Mouse (Mus musculus) heart, embryonic 10.5 days (tissue): ENCODE data around the gene Golt1a. TPM values are rescaled to one million over a fixed set of nuclear protein-coding genes. Genes with fewer than 3 reads are reported as not detected.

Experiments used
- DNase-seq: peaks from one replicate; pipeline ENCODE4 v3.0.0-alpha.2; 2017; ENCODE audit warnings: low spot score
- H3K27ac ChIP-seq: fragments of 300-500 bp; sonication (generic); 2 replicates; pipeline ENCODE4 v1.5.1; 2016; ENCODE audit warnings: mild to moderate bottlenecking
- H3K27me3 ChIP-seq: fragments of 300-500 bp; sonication (generic); 2 replicates; pipeline ENCODE4 v1.6.1; 2016; ENCODE audit warnings: mild to moderate bottlenecking; ENCODE audit not compliant: poor library complexity, insufficient read depth, severe bottlenecking
- H3K36me3 ChIP-seq: fragments of 300-500 bp; sonication (generic); 2 replicates; pipeline ENCODE4 v1.6.1; 2016; ENCODE audit warnings: mild to moderate bottlenecking, moderate library complexity
- H3K4me1 ChIP-seq: fragments of 300-500 bp; sonication (generic); 2 replicates; pipeline ENCODE4 v1.6.1; 2016; ENCODE audit warnings: mild to moderate bottlenecking
- H3K4me3 ChIP-seq: fragments of 300-500 bp; sonication (generic); 2 replicates; pipeline ENCODE4 v1.5.1; 2016; ENCODE audit warnings: mild to moderate bottlenecking, moderate library complexity
- H3K9me3 ChIP-seq: fragments of 300-500 bp; sonication (generic); 2 replicates; pipeline ENCODE4 v1.6.1; 2016; ENCODE audit warnings: mild to moderate bottlenecking, moderate library complexity
- WGBS: fragments of 180-500 bp; shearing (Covaris S2); methylation state at CpG from one replicate; pipeline ENCODE4 v1.1.7; 2016; 5-methylcytosine and 5-hydroxymethylcytosine counted together
- polyA plus RNA-seq: library from polyadenylated mRNA; unstranded; fragments of >200 nt; fragmentation: Nextera tagmentation; extraction: Ambion mirVana; gene quantifications from 2 replicates; pipeline ENCODE4 v1.2.1, GENCODE M21; 2016

Gene Golt1a
- polyA plus RNA-seq, 1 experiment from 2014 or later = 1.7 TPM

DNA sequence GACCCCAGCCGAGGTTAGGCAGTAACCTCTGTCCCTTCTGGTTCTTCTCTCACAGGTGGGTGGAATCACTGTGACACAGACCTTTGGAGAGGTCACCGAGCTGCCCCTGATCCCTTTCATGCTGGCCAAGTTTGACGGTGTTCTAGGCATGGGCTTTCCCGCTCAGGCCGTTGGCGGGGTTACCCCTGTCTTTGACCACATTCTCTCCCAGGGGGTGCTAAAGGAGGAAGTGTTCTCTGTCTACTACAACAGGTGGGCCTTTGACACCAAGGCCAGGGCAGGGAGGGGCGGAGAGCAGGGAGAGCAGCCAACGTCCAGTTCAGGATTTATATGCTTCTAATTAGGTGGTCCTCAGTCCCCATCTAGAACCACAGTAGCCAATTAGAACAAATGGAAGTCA, 46.7 kb downstream of the Golt1a start:
- Histone ChIP-seq H3K27me3 (peaks cover 76% of the 10 kb centered on the region), H3K4me3 (no peak overlapping the region)
- WGBS = 62% methylated on average over 8 of the region's 8 CpGs

DNA sequence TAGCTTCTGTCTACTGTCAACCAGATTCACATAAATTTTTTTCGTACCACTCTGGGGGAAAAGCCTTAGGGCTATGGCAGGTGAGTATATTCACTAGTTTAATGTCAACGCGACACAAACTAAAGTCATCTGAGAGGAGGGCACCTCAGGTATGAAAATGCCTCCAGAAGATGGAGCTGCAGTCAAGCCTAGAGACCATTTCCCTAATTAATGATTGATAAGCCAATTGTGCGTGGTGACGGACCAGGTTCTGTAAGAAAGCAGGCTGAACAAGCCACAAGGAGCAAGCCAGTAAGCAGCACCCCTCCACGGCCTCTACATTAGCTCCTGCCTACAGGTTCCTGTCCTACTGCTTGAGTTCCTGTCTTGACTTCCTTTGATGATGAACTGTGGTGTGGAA, 51.4 kb downstream of the Golt1a start:
- no peak for DNase-seq
- Histone ChIP-seq H3K4me3 (no peak overlapping the region), H3K9me3 (no peaks in the 10 kb centered on the region), H3K27ac (no peak overlapping the region), H3K36me3 (no peaks in the 10 kb centered on the region), H3K27me3 (peaks cover 80% of the 10 kb centered on the region), H3K4me1 (peaks cover 39% of the 10 kb centered on the region)
- WGBS = 88% methylated on average over 6 of the region's 6 CpGs

More for the DNA sequence above, 46.7 kb downstream of the Golt1a start:
- Histone ChIP-seq H3K9me3 (no peaks in the 10 kb centered on the region), H3K4me1 (peaks cover 22% of the 10 kb centered on the region), H3K27ac (no peak overlapping the region), H3K36me3 (no peaks in the 10 kb centered on the region)
- no peak for DNase-seq

DNA sequence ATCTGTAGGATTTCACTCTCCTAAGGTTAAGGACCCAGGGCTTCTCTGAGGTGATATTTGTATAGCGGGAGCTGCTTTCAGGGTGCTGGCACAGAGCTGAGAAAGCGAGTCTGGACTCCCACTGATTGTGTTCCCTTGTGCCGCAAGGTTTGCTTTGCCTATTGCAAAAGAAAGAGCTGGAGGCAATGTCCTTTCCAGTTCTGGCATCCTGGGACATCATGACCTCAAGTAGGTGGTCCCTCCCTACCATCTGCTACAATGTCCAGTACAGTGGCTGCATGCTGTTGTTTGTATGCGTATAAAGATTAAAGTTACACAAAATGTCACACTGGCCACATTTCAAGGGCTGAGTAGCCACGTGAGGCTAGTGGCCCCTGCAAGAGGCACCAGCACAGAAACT, 52.5 kb downstream of the Golt1a start:
- peaks cover 84% of the 10 kb centered on the region for H3K27me3 ChIP-seq

DNA sequence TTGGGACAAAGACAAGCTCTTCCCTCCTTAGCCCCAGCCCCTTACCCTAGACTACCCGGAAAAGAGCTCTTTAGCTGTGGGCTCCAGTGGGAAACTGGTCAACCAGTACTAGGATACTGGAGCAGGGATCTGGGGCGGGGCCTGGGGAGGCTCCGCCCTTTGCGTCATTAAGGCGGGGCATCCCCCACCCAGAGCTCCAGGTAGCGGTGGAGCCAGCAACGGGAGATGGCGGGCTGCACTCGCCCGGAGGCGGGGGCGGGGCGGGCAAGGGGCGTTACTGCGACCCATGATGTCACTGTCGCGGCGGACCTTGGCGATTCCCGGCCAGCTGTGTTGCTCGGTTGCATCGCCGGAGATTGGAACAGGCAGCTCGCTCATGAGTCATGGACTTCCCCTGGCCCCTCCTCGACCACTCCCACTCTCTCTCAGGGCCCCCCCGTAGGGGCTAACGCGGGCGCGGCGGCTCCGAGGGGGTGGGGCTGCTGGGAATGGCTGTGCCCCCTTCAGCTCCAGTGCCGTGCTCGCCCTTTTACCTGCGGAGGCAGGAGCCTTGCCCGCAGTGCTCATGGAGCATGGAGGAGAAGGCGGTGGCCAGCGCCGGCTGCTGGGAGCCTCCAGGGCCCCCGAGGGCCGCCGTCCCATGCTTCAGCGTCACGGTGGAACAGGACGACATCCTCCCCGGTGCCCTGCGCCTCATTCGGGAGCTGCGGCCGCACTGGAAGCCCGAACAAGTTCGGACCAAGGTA, 53.8 kb downstream of the Golt1a start, which contains the start of gene Etnk2:
Etnk2 (plus strand) TSS at position 297 of the 746 bp plus-strand sequence.
- Histone ChIP-seq H3K36me3 (no peaks in the 10 kb centered on the region), H3K9me3 (no peaks in the 10 kb centered on the region), H3K27me3 (peaks cover 71% of the 10 kb centered on the region), H3K4me3 (peak within 1 kb of the TSS; percentile 77), H3K4me1 (peaks cover 50% of the 10 kb centered on the region), H3K27ac (peak within 1 kb of the TSS; percentile 78)
- under 1% methylated on average over 52 of the region's 52 CpGs for WGBS
- DNase-seq = peak; percentile 93

More for the DNA sequence above, 52.5 kb downstream of the Golt1a start:
- no peak overlapping the region for H3K27ac ChIP-seq
- peaks cover 37% of the 10 kb centered on the region for H3K4me1 ChIP-seq
- no peaks in the 10 kb centered on the region for H3K36me3 ChIP-seq
- 85% methylated on average over 5 of the region's 5 CpGs for WGBS
- DNase-seq = no peak
- no peaks in the 10 kb centered on the region for H3K9me3 ChIP-seq
- no peak overlapping the region for H3K4me3 ChIP-seq

DNA sequence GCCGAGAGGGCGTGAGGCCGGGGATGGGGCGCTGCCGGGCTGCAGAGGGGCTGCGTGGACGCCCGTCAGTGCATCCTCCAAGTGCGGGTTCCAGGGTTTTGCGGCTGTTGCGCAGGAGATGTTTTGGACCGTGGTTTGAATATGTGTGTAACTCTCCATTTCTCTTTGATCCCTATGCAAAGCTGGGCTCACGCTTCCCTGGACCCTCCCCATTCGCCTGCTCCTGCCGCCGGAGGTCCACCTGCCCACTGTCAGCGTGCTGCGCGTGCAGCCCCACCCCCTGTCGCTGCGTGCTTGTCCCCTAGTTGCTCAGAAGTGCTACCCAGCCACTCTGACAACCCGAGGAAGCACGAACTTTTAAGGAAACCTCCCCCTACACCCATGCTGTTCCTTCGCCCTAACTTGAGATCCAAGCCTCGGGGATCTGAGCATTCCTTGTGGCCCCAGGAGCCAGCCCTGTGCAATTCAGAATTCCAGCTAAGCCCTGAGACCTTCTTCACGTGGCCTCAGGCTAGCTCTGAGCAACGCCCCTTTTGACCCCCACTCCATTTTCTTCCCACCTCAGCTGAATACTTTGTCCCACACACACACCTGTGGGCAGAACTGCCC, 54.5 kb downstream of the Golt1a start:
- Histone ChIP-seq H3K27me3 (peaks cover 64% of the 10 kb centered on the region), H3K4me3 (peak overlapping the region; percentile 77), H3K36me3 (no peaks in the 10 kb centered on the region), H3K4me1 (peaks cover 53% of the 10 kb centered on the region), H3K9me3 (no peaks in the 10 kb centered on the region), H3K27ac (peak overlapping the region; percentile 78)
- no peak for DNase-seq
- 2% methylated on average over 27 of the region's 27 CpGs for WGBS

DNA sequence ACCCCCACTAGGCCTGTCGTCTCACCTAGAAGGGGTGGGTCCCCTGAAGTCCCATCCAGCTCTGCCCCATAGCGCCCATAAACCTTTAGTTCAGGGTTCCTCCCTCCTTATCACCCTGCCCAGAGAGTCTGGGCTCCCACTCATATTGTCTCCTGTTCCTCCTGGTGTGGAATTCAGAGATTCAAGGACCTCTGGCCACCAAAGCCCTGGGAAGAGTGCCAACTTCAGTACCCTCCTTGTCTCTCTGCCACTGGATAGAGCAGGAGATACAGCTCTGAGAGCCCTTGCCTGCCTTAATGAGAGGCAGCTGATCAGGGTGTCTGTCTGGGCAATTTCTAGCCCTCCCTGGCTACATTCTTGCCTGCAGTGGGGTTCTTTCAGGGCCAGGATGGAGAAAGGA, 55.3 kb downstream of the Golt1a start:
- Histone ChIP-seq H3K27ac (no peak overlapping the region), H3K9me3 (no peaks in the 10 kb centered on the region), H3K36me3 (no peaks in the 10 kb centered on the region), H3K4me1 (peaks cover 53% of the 10 kb centered on the region), H3K27me3 (peaks cover 60% of the 10 kb centered on the region), H3K4me3 (no peak overlapping the region)
- 36% methylated on average over 2 of the region's 2 CpGs for WGBS
- DNase-seq = no peak

DNA sequence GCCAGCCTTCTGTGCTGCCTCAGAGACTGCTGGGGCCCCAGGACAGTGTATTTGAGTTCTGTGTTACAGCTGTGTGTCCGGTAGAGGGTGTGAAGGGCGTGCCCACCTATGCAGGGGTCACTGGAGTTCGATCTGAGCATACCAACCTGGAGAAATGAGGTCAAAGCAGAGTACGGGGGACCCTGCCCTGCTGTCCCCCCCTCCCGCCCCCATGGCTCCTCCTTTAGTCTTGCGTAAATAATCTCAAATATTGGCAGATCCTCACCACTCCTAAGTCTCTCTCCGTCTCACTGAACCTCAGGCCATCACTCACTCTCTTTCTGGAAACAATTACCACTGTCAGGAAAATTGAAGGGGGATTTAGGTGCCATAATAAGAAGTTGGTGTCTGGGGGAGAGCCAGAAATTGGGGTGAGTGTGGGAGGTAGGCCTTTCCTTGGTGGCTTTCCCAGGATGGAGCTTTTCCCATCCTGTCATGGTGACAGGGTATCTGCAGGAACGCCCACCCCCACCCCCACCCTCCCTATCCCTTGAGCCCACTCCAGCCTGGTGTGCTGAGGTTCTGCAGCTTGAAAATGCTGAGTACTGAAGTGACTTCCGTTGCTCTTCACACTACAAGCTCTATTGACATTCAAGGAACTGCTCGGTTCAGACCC, 57.5 kb downstream of the Golt1a start:
- H3K4me3 ChIP-seq = peak overlapping the region; percentile 20
- H3K36me3 ChIP-seq = no peaks in the 10 kb centered on the region
- no peak for DNase-seq
- peak overlapping the region; percentile 32; the same call in 1 of the 2 replicates for H3K27ac ChIP-seq
- WGBS = 45% methylated on average over 10 of the region's 10 CpGs
- no peaks in the 10 kb centered on the region for H3K9me3 ChIP-seq
- H3K27me3 ChIP-seq = peaks cover 72% of the 10 kb centered on the region
- H3K4me1 ChIP-seq = peaks cover 58% of the 10 kb centered on the region

DNA sequence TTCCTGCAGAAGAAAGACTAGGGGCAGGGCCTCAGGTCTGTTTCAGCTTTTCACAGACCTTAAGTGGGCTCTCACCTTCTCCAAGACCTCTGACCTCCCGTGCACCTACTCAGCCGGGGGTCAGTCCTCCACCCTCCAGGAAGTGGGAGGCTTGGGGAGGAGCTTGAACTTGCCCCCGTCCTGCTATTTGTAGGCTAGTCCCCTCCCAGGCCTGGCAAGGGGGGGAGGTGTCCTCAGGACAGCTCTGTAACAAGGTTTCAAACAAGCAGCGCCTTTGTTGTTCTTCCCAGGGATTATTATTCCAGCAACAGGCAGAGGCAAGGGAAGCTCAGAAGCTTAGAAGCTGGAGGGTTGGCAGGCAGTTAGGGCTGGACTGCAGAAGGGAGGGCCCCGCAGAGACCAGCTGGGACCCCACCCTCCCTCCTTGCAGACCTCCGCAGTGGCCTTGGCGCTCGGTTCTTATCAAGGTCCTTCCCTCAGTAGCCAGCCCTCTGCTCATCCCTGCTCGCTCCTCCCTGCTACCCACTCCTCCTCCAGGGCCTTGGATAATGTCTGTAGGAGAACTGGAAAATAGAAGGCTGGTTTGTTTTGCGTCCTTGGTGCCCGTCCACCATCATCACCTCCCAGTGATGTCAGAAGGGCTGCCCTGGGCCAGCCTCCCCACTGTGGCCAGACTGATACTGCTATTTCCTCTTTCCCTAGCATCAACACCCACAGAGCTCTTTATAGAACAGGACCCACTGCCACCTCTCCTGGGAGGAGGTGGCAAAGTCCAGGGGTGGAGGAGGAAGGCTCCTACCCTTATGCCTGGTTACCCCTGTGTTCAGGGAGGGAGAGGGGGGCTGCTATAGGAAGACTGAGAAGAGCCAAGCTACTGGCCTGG, 58.2 kb downstream of the Golt1a start:
- peak overlapping the region; percentile 20 for H3K4me3 ChIP-seq
- H3K36me3 ChIP-seq = no peaks in the 10 kb centered on the region
- H3K4me1 ChIP-seq = peaks cover 64% of the 10 kb centered on the region
- 2% methylated on average over 10 of the region's 11 CpGs for WGBS
- no peaks in the 10 kb centered on the region for H3K9me3 ChIP-seq
- peak overlapping the region; percentile 32 for H3K27ac ChIP-seq
- no peak for DNase-seq
- H3K27me3 ChIP-seq = peaks cover 69% of the 10 kb centered on the region

DNA sequence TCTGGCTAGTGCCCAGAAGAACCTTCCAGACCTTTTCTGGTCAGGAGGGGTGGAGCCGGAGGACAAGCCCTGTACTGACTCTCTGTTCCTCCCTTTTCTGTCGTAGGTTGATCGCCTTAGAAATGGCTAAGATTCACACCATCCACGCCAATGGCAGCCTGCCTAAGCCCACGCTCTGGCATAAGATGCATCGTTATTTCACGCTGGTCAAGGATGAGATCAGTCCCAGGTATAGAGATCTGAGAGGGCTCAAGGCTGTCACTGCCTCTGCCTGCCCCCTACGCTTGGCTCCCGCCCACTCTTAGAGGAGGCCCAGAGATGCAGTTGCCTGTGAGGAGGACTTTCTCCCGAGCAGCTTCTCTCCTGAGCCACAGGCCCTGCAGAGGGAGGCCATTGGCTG, 59.0 kb downstream of the Golt1a start:
- Histone ChIP-seq H3K27me3 (peaks cover 62% of the 10 kb centered on the region), H3K27ac (no peak overlapping the region), H3K4me1 (peaks cover 56% of the 10 kb centered on the region), H3K4me3 (no peak overlapping the region), H3K36me3 (no peaks in the 10 kb centered on the region), H3K9me3 (no peaks in the 10 kb centered on the region)
- DNase-seq = no peak
- WGBS = 47% methylated on average over 10 of the region's 10 CpGs

DNA sequence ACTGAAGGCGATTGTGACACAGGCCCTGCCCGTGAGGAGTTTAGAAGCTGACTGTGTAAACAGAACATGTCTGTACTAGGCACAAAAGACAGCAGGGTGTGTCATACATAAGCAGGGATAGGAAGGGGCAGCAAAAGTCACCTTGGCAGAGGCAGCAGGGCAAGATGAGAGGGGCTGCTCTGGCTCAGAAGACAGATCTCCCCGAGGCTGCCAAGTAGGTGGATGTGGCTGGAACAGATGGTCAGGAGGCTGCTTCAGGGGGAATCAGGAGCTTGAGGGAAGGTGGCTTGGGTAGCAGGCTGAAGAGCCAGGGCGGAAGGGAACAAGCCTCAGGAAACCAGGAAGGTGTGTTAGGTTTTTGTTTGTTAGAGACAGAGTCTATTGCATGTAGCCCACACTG, 60.8 kb downstream of the Golt1a start:
- Histone ChIP-seq H3K4me1 (peaks cover 39% of the 10 kb centered on the region), H3K36me3 (no peaks in the 10 kb centered on the region), H3K27ac (no peak overlapping the region), H3K27me3 (peaks cover 44% of the 10 kb centered on the region), H3K9me3 (no peaks in the 10 kb centered on the region), H3K4me3 (no peak overlapping the region)
- DNase-seq = no peak
- WGBS = 73% methylated on average over 4 of the region's 4 CpGs

DNA sequence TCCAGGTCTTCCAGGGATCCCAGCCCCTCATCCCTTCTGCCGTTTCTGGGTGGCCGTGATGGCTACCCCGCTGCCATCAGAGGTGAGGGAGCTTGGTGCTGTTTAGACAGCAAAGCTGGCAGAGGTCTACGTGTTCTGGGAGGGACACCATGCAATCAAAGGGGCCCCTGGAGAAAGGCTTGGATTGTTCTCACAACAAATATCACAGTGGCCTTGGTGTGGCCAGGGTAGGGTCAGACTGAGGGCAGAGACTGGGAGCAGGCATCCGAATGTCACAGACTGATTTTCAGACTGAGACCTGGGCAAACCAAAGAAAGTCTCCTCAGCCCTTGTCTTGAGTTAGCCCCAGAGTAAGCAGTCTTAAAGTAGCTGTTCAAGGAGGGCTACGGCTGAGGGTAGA, 61.8 kb downstream of the Golt1a start:
- peaks cover 36% of the 10 kb centered on the region for H3K27me3 ChIP-seq
- H3K9me3 ChIP-seq = no peaks in the 10 kb centered on the region
- DNase-seq = no peak
- H3K36me3 ChIP-seq = no peaks in the 10 kb centered on the region
- H3K27ac ChIP-seq = no peak overlapping the region
- H3K4me3 ChIP-seq = no peak overlapping the region
- WGBS = 81% methylated on average over 6 of the region's 6 CpGs
- H3K4me1 ChIP-seq = peaks cover 38% of the 10 kb centered on the region

DNA sequence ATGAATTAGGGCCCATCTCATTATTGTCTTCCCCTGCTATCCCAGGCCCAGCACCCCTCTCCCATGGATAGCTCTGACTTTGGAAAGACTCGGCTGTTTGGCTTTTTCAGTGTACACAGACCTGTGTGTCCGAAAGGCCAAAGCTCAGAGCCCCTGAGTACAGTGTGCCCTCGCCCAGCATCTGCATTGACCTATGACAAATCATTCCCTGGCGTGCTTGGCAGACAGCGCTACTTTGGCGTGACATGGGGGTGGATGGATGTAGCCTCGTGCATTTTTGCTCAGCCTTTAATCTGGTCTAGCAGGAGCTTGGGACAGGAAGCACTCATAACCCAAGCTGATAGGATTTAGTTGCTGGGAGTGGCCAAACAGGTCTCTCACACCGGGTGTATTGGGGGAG, 62.5 kb downstream of the Golt1a start:
- Histone ChIP-seq H3K4me3 (no peak overlapping the region), H3K4me1 (peaks cover 32% of the 10 kb centered on the region)
- WGBS = 64% methylated on average over 8 of the region's 8 CpGs

More for the DNA sequence above, 62.5 kb downstream of the Golt1a start:
- Histone ChIP-seq H3K27me3 (peaks cover 32% of the 10 kb centered on the region; the same call in 1 of the 2 replicates), H3K27ac (no peak overlapping the region), H3K9me3 (no peaks in the 10 kb centered on the region), H3K36me3 (no peaks in the 10 kb centered on the region)
- no peak for DNase-seq
